Mouse (Mus musculus) embryonic facial prominence, embryonic 11.5 days (tissue): ENCODE data around the gene Lamp1. TPM values are rescaled to one million over a fixed set of nuclear protein-coding genes. Genes with fewer than 3 reads are reported as not detected.

Experiments used
- ATAC-seq: fragments of 200-750 bp; cut with Nextera tagmentation; replicated peaks from 2 replicates; pipeline ENCODE4 v1.8.0; 2017; ENCODE audit warnings: low read depth; ENCODE audit not compliant: insufficient number of reproducible peaks, low FRiP score, low TSS enrichment
- DNase-seq: peaks from one replicate; pipeline ENCODE4 v3.0.0-alpha.2; 2015; ENCODE audit warnings: low spot score
- H3K27ac ChIP-seq: fragments of 300-500 bp; sonication (generic); replicated peaks from 2 replicates; pipeline ENCODE4 v1.5.1; 2014; ENCODE audit warnings: mild to moderate bottlenecking, low read depth, low read length, control low read depth
- H3K27me3 ChIP-seq: fragments of 300-500 bp; sonication (generic); 2 replicates; pipeline ENCODE4 v1.6.1; 2014; ENCODE audit warnings: mild to moderate bottlenecking, low read length, moderate library complexity, mixed read lengths; ENCODE audit not compliant: control insufficient read depth, insufficient read depth
- H3K36me3 ChIP-seq: fragments of 300-500 bp; sonication (generic); replicated peaks from 2 replicates; pipeline ENCODE4 v1.6.1; 2014; ENCODE audit warnings: low read depth, mild to moderate bottlenecking, low read length, moderate library complexity, mixed read lengths; ENCODE audit not compliant: control insufficient read depth, insufficient read depth
- H3K4me1 ChIP-seq: fragments of 300-500 bp; sonication (generic); 2 replicates; pipeline ENCODE4 v1.6.1; 2014; ENCODE audit warnings: low read length, mixed read lengths; ENCODE audit not compliant: control insufficient read depth, insufficient read depth
- H3K4me2 ChIP-seq: fragments of 300-500 bp; sonication (generic); 2 replicates; pipeline ENCODE4 v1.6.1; 2014; ENCODE audit warnings: low read depth, mild to moderate bottlenecking, control low read depth, low read length, moderate library complexity
- H3K4me3 ChIP-seq: fragments of 300-500 bp; sonication (generic); 2 replicates; pipeline ENCODE4 v1.5.1; 2014; ENCODE audit warnings: low read depth, low read length, control low read depth
- H3K9ac ChIP-seq: fragments of 300-500 bp; sonication (generic); replicated peaks from 2 replicates; pipeline ENCODE4 v1.6.1; 2014; ENCODE audit warnings: mild to moderate bottlenecking, control low read depth, low read length
- H3K9me3 ChIP-seq: fragments of 300-500 bp; sonication (generic); replicated peaks from 2 replicates; pipeline ENCODE4 v1.6.1; 2016; ENCODE audit warnings: mild to moderate bottlenecking, low read length, inconsistent platforms, mixed read lengths; ENCODE audit not compliant: control insufficient read depth
- WGBS: fragments of 180-500 bp; shearing (Covaris S2); extraction: QIAGEN DNeasy Blood & Tissue Kit; methylation state at CpG from one replicate; pipeline ENCODE4 v1.1.7; 2014; 5-methylcytosine and 5-hydroxymethylcytosine counted together
- polyA plus RNA-seq: library from polyadenylated mRNA; unstranded; fragments of >200 nt; fragmentation: Nextera tagmentation; extraction: Ambion mirVana; gene quantifications from 2 replicates; pipeline ENCODE4 v1.2.1, GENCODE M21; 2014

Lamp1 gene
- polyA plus RNA-seq, 1 experiment from 2014 or later: 264 TPM

DNA sequence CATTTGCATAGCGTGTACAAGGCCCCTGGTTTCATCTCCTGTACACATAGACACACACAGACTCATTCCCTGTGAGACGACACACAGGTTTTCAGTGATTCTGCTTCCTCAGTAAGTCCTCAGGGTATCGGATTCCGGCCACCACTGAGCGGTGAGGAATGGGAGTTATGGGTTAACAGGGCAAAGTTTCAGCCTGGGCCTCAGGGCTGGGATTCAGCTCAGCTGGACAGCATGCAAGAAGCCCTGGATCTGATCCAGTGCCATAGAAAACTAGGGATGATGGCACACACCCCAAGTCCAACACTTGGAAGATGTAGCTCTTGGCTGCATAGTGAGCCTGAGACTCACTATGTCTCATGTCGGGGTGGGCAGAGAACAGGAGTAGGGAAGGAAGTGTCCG lies 21.0 kb downstream of the Lamp1 start:
- Histone ChIP-seq H3K36me3 (no peaks in the 10 kb centered on the region; the same call in 1 of the 2 replicates), H3K27ac (no peak overlapping the region), H3K4me2 (no peak overlapping the region), H3K27me3 (no peaks in the 10 kb centered on the region), H3K9ac (no peak overlapping the region), H3K4me1 (no peaks in the 10 kb centered on the region), H3K9me3 (no peaks in the 10 kb centered on the region), H3K4me3 (no peak overlapping the region)
- 80% methylated on average over 7 of the region's 7 CpGs for WGBS
- DNase-seq: no peak
- ATAC-seq: no peak

DNA sequence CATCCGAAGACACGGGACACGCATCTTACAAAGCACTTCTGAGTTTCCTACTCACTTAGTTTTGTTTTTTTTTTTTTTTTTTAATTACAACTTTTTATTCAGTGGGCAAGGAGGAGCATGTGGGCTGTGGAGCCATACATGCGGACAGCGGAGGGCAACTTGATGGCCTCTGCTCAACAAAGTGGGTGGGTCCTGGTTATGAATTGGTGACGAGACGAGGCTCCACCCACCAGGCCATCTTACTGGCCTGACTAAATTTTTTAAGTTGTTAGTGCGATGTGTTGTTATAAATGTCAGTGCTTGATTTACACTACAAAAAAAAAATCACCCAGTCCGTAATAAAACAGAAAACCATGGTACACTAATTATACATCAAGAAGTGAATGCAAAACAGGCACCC lies 21.4 kb downstream of the Lamp1 start:
- ATAC-seq (no peak), DNase-seq (no peak)
- H3K9me3 ChIP-seq: no peaks in the 10 kb centered on the region
- H3K4me1 ChIP-seq: no peaks in the 10 kb centered on the region
- no peak overlapping the region for H3K4me2 ChIP-seq
- WGBS: 81% methylated on average over 9 of the region's 9 CpGs
- no peaks in the 10 kb centered on the region; the same call in 1 of the 2 replicates for H3K36me3 ChIP-seq
- H3K4me3 ChIP-seq: no peak overlapping the region
- no peak overlapping the region for H3K9ac ChIP-seq
- H3K27me3 ChIP-seq: no peaks in the 10 kb centered on the region
- H3K27ac ChIP-seq: no peak overlapping the region

DNA sequence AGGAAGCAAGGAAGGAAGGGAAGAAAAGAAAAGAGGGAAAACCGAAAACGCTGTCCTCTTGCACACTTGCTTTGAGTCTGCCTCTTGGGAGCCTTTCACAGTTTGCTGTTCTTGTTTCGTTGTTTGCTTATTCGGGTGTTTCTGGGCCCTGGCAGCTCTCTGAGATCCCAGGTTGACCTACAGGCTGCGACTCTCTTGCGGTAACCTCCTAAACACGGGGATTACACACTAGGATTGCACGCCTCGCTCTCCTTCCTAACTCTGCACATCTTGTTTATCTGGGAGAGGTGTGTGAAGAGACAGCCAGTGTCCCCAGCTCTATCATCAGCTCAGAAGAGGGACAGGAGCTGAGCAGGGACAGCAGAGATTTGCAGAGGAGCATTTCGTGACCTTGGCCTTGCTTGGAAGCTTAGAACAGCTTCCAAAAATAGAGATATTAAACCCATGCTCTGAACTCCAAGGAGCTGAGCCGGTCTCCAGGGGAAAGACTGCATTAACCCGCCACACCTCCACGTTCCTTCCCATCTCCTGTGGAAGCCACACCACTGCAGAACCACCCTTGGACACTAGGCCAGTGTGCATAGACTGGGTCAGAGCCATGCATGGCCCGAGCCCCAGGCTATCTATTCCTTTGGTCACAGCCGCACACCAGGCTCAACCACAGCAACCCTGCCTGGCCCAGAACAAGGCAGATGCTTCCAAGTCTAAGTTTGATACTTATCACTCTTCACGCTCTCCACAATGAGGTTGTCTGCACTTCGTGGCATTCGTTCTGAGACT lies 22.1 kb downstream of the Lamp1 start:
- H3K4me2 ChIP-seq: no peak overlapping the region
- DNase-seq (no peak), ATAC-seq (no peak)
- no peak overlapping the region for H3K4me3 ChIP-seq
- no peaks in the 10 kb centered on the region for H3K4me1 ChIP-seq
- H3K27me3 ChIP-seq: no peaks in the 10 kb centered on the region
- H3K9ac ChIP-seq: no peak overlapping the region
- H3K36me3 ChIP-seq: no peaks in the 10 kb centered on the region; the same call in 1 of the 2 replicates
- no peaks in the 10 kb centered on the region for H3K9me3 ChIP-seq
- H3K27ac ChIP-seq: no peak overlapping the region
- 80% methylated on average over 18 of the region's 18 CpGs for WGBS

DNA sequence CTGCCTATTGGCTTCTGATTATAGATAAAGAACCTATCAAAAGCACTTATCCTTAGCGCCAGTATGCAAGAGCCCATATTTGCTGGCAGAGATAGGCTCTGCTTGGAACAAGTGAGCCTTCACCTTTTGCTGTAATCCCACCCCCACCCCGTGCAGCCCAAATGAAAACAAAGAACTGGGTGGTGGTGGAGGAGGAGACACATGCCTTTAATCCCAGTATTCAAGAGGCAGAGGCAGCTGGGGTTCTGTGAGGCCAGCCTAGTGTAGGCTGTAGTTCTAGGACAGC lies 22.7 kb downstream of the Lamp1 start:
- Histone ChIP-seq H3K9ac (no peak overlapping the region), H3K27me3 (no peaks in the 10 kb centered on the region), H3K4me2 (no peak overlapping the region), H3K36me3 (no peaks in the 10 kb centered on the region; the same call in 1 of the 2 replicates), H3K27ac (no peak overlapping the region), H3K9me3 (no peaks in the 10 kb centered on the region), H3K4me1 (no peaks in the 10 kb centered on the region), H3K4me3 (no peak overlapping the region)
- ATAC-seq (no peak), DNase-seq (no peak)
- WGBS: 56% methylated on average over 2 of the region's 2 CpGs

DNA sequence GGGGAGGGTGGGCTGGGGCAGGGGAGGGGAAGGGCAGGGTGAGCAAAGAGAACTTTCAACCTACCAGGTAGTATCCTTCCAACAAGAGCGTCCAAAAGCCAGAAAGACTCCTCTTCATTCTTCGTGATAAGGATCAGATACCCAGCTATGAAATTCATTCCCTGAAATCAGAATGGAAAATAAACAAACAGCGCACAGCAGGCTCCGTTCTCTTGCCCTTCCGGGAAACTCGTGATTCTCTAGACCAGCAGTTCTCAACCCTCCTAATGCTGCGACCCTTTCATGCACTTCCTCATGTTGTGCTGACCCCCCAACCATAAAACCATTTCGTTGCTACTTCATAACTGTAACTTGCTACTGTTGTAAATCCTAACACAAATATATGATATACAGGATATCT lies 27.9 kb downstream of the Lamp1 start:
- Histone ChIP-seq H3K9ac (no peak overlapping the region), H3K4me2 (no peak overlapping the region), H3K9me3 (no peaks in the 10 kb centered on the region), H3K4me1 (no peaks in the 10 kb centered on the region), H3K27ac (no peak overlapping the region), H3K4me3 (no peak overlapping the region), H3K36me3 (no peaks in the 10 kb centered on the region; the same call in 1 of the 2 replicates), H3K27me3 (no peaks in the 10 kb centered on the region)
- WGBS: 79% methylated on average over 8 of the region's 8 CpGs
- DNase-seq (no peak), ATAC-seq (no peak)

DNA sequence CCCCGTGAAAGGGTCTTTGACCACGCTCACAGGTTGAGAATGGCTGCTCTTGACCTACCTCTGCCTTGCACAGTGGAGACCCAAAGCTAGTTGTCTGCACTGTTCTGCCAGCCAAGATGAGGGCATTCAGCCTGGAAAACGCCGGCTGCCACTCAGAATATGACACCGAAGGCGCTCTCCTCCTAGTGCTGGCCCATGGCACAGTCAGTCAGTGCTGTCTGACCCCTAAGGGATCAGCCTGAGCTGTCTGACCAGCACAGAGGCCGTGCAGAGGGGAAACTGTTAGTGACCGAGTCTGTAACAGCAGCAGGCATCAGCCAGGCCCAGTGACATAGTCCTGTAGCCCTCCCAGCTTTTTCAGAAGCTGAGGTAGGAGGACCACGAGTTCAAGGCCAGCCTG lies 28.3 kb downstream of the Lamp1 start:
- Histone ChIP-seq H3K36me3 (no peaks in the 10 kb centered on the region; the same call in 1 of the 2 replicates), H3K9me3 (no peaks in the 10 kb centered on the region), H3K27ac (no peak overlapping the region), H3K4me1 (no peaks in the 10 kb centered on the region), H3K9ac (no peak overlapping the region), H3K4me3 (no peak overlapping the region), H3K4me2 (no peak overlapping the region), H3K27me3 (no peaks in the 10 kb centered on the region)
- no peak for ATAC-seq
- WGBS: 78% methylated on average over 9 of the region's 9 CpGs
- DNase-seq: no peak

DNA sequence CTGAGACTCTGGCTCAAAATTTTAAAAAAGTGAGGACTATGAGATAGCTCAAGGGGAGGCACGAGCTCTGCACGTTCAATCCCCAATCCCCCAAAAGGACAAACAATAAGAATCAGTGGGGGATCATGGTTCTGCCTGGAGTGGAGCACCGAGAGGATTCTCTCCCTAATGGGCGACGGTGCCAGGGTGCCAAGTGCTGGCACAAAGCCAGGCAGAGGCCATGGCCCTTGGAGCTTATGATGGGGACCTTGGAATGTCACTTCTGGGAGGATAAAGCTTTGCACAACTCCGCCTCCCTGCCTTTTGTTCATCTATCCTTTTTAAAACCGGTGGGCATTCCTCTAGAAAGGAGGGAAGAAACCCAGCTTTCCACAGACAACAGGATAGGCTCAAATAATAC lies 28.7 kb downstream of the Lamp1 start:
- Histone ChIP-seq H3K36me3 (no peaks in the 10 kb centered on the region; the same call in 1 of the 2 replicates), H3K27ac (no peak overlapping the region), H3K4me1 (no peaks in the 10 kb centered on the region), H3K9ac (no peak overlapping the region), H3K4me2 (no peak overlapping the region), H3K4me3 (no peak overlapping the region), H3K27me3 (no peaks in the 10 kb centered on the region), H3K9me3 (no peaks in the 10 kb centered on the region)
- 70% methylated on average over 7 of the region's 7 CpGs for WGBS
- ATAC-seq: no peak
- no peak for DNase-seq

DNA sequence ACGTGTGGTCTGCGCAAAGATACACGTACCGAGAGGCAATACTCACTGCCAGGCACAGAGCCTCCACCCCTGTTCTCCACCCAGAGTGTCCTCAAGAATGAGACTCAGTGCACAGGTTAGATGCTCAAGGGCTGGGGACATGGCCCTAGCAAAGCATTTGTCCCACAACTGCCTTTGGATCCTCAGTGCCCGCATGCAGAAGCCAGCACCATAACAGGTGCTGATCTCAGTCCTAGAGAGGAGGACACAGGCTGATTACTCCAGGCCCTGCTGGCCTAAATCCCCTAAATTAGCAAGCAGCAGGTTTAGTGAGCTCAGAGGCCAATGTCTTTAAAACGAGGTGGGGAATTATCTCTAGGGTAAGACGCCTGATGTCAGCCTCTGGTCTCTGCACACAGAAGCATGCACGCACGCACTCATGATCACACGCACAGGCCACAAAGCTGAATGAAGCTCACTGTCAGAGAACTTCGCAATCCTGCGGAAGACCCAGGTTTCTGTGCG lies 29.1 kb downstream of the Lamp1 start:
- Histone ChIP-seq H3K4me2 (no peak overlapping the region), H3K4me3 (no peak overlapping the region), H3K27ac (no peak overlapping the region), H3K27me3 (no peaks in the 10 kb centered on the region), H3K9ac (no peak overlapping the region), H3K4me1 (no peaks in the 10 kb centered on the region), H3K36me3 (no peaks in the 10 kb centered on the region; the same call in 1 of the 2 replicates), H3K9me3 (no peaks in the 10 kb centered on the region)
- WGBS: 89% methylated on average over 13 of the region's 13 CpGs
- no peak for ATAC-seq
- DNase-seq: no peak
